Mouse (Mus musculus): Measurements from ENCODE around the gene Sez6l.
"Not testable (repeated sequence)": the region's sequence is repeated elsewhere in the genome, so short reads cannot be mapped to it uniquely, and the experiment has no call there.

The Sez6l gene

DNA sequence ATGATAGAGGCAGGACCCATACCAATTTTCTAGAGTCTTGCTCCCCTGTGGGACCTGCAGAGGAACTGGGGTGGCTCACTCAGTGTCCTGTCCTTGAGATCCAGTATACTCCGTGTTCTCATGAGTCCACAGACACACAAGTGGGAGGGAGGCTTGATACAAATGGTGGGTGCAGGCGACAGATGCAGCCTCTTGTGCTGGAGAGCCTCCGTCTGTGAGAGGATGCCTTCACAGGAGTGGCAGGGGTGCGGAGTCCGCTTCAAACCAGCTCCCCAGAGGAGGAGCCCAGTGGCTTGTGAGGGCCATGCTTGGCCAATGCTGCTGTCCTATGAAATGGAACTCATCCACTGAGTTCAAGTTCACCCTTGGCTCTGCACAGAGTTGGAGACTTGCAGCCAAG, 145.0 kb downstream of the Sez6l start:
- no peak for DNase-seq

DNA sequence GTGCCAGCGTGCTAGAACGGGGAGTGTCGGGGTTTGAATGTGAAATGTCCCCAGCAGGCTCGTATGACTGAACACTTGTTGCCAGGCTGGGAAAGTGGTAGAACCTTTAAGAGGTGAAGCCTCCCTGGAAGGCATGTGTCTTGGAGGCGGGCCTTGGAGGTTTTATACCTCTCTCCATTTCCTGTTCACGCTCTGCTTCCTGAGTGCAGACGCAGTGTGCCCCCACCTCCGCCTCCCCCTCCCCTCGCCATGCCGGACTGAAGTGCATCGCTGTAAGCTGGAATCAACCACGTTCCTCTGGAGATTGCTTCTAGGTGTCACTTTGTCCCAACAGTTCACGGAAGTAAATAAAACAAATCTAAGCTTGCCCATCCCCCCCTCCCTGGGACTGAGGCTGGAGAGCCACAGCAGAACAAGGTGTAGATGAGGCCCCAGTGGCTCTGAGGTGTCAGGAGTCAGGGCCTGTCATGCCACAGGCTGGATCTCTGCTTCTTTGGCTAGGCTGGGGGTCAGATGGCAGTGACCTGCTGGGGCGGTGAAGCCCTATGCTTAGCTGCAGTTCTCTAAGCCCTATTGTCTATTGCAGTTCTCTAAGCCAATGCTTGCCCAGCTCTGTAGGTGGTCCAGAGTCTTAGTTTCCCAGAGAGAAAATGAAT, 145.7 kb downstream of the Sez6l start:
- DNase-seq = no peak

DNA sequence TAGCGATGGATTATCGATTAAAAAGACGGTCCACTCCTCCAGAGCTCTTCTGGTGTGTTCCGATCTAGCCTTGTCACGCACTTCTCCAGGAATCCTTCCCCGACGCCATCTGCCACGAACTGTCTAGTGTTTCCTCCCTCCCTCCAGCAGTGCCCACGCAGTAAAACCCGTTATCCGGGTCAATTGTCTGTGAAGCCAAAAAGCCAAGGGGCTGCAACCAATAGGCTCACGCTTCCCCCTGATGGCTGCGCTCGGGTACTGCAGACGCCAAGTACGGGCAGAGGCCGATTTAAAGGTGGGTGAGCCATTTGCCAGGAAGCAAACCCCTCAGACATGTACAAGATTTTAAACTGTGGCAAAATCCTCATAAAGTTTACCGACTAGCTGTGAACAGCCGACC, 148.0 kb downstream of the Sez6l start:
- DNase-seq = peak; percentile 91 to 93

DNA sequence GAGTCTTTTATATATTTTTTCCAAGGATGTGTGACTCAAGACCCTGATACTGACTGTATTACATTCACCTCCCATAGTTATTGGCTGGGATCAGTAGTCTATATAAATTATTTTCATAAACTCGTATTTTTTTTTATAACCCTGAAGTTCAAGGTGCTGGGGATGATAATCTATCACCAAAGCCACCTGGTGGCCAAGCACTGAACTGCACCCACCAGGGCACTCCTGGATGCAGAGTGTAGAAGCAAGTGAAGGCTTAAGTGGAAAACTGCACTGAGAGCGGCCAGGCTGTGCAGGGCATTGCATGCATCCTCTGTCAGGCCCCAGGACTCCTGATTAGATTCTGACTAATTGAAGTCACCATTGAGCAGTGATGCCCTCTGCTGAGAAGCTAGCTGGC, 149.7 kb downstream of the Sez6l start:
- DNase-seq = peak; percentile 92 to 95

DNA sequence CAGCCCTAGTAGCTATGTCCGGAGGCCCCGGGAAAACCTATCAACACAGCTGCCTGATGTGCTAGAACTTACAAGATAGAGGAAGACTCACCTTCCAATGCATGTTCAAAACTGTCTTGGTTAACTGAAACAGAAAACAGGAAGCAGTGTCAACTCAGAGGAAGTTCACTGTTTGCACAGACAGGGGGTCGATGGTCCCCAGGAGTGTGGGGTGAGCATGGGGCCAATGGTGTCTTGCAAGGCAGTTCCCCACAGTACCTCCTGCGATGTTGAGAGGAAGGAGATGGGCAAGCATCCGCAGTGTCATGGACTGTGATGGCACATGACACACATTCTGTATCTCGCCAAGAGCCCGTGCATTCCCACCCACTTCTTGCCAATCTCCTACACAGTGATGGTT, 150.3 kb downstream of the Sez6l start:
- DNase-seq = peak in 1 of 2 experiments; percentile 1

DNA sequence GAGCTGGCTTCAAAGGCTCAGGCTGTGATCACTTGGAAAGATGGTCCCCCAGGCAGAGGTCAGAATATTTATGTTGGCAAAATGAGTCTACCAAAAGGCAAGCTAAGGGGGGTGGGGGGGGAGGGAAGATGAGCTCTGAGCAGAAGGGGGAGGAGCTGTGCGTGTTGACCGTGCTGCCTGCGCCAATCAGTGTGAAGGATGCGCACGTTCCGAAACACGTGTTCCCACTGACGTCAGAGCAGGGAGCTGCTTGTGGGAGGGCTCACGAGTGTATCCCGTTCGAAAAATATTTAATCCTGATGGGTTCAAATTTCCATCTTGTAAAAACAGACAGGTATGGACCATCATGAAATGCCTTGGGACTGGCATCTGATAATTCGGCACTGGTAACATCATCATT, 157.4 kb downstream of the Sez6l start:
- DNase-seq = no peak

DNA sequence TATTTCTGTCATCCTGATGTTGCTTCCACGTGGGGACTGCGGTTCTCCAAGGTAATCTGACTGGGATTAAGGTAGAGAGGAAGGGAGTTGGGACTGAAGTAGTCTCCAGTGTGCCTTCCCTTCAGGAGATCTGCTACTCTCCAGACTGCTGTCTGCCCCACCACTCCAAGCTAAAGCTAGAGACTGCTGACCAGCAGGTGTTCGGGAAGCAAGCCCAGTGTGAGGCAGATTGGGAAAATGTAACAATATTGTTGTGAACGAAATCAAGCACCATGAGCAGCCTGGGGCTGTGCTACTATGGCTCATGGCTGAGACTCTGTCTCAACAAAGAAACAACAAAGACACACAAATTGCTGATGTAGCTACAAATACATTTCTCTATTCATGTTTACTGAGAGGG, 159.0 kb downstream of the Sez6l start:
- DNase-seq = peak; percentile 84

DNA sequence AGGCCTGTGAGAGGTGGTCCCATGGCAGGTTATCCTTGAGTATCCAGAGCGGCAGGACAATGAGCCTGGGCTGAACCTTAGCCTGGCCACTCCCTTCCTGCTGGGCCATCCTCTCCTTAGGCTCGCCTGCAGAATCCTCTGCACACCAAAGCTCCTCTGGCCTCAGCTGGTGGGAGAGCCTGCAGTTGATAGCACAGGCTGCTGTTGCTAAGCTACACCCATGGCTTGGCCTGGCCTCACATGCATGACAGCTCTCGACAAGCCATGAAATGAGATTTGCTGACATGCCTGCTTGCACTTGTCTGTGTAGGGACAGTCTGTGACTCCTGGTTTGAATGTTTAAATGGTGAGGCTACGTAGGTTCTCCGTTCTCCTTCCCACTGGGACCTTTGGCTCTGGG, 160.3 kb downstream of the Sez6l start:
- DNase-seq = no peak

DNA sequence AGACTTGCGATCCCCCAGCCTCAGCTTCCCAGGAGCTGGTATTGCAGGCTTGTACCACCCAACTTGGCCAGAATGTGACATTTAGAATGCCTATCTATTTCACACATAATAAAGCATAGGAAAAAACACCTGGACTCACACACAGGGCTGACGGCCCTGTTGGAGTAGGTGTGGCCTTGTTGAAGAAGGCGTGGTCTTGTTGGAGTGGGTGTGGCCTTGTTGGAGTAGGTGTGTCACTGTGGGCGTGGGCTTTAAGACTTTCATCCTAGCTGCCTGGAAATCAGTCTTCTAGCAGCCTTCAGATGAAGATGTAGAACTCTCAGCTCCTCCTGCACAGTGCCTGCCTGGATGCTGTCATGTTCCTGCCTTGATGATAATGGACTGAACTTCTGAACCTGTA, 164.2 kb downstream of the Sez6l start:
- not testable (repeated sequence) for DNase-seq

DNA sequence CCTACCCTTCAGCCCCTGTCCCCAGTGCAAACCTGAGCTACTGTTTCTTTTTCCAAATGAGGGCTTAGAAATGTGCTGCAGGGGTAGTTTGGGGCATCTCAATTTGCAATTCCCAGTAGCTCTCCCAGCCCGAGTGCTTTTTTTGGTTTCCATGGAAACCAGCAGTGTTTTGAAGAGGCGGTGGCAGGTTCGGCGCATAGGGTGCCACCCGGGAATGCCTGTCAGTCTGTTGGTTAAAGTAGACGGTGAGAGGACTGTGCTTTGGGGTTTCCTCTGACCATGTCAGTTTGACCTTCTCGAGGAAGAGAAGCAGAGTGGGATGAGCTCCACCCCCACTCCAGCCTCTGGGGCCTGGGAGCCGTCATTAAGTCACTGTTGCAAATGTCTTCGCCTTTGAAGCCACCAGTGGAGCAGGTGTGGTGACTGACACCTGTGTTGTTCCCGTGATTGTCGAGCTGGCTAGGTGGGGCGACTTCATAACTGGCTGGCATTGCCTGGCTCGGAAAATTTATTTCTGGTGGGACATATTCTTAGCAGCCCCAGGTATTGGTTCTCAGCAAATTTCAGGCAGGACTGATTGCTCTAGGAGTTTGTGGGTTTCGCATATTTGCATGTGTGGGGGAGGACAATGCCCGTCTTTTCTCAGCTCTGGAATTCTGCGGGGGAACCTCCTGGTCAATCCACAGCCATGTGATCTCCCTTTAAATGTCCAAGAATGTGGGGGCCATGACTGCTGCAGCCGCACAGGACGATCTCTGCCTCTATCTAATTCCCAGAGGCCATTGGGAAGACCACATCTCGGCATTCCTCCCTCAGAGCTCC, 165.3 kb downstream of the Sez6l start:
- DNase-seq = no peak

DNA sequence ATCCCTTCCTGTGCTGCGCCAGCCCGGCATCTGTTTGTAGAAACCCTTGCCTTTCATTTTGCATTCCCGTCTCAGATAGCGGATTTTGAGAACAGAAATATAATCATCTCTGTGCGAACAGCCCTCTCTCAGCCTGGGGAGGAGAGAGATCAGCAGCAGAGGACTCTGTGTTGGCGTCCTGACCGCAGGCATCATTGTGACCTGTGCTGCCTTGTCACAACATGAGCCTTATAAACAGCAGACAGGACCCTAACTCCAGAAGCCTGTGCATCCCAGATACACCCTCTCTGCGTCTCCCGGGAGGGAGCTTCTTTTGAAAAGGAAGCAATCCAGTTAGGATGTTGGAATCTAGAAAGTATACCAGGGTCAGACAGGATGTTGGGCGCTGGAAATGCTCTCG, 165.9 kb downstream of the Sez6l start:
- DNase-seq = peak in 1 of 2 experiments; percentile 44

DNA sequence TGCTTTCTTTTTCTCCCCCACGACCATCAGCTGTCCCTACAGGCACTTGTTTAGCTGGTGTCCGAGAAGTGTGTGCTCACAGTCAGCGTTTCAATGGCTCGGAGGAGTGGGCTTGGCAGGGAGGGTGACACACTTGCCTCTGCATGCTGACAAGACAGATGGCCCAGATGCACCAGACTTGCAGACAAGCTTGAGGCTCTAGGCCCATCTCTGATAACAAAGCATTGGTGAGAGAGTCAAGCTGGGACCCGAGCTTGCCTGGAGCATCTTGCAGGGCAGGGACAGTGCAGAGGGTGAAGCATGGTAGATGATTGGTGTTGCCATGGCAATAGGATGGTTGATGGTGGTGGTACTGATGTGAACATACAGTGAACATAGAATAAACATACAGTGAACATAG, 167.7 kb downstream of the Sez6l start:
- peak; percentile 31 to 45 for DNase-seq

DNA sequence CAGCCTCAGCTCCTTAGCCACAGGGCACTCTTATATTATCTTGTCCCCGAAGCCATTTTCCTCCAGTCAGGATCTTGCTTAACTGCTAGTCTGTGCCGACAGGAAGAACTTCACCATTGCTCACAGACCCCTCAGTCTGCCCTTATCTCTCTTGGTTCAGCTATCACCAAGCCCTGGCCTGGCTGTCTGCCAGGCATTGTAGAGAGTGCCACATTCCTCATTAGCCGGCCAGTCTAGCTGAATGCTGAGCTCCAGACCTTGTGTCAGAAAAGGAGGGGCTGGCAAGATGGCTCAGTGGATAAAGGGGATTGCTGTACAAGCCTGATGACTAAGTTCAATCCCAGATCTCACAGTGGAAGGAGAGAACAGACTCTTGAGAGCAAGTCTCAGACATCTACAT, 171.0 kb downstream of the Sez6l start:
- DNase-seq = no peak

DNA sequence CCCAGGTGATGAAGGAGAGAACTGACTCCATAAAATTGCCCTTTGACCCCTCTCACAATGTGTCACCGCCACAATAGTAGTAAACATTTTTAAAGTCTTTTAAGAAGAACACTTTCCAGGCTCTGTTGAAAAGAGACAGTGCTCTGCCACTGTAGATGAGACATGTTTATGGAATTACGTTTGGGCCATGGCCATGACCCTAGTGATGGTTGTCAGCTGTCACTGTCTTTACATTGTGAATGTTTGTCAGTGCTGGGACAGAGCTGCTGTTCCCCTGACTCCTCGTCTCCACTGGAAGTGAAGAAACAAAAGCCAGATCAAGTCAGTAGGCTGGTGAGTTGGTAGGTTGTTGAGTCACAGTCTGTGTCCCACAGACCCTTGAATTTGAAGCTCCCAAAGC, 174.5 kb downstream of the Sez6l start:
- DNase-seq = no peak

DNA sequence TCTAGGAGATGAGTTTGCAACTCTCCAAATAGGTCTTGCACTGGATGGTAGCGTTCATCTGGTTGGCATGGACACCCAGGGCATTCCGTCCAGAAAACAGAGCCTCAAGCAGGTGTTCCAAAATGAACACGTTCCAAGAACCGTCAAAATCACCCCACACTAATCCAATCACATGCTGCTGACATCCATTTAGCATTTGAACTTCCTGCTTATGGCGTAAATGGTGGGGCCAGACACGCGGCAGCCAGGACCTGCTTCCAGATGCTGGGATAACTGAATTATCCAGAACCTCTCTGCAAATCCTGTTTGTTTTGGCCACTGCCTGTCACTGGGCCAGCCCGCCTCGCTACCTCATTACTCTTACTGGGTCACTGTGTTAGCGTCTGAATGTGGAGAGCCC, 177.7 kb downstream of the Sez6l start:
- DNase-seq = no peak

DNA sequence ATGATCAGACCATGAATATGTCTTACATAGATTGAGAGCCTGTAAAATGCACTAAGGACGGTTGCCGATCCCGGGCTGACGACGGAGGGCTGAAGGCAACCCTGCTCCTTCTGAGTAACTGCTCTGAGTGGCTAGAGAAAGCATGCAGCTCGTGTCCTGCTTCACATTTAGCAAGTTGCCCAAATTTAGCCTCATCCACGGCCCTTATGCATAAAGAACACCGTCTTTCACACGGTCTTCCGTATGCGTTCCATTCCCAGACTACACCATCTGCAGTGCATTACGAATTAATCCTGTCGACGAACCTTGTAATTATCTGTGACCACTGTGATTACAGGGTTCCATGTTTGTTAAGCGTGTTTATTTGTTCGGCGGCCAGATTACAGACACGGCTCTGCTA, 180.9 kb downstream of the Sez6l start:
- no peak for DNase-seq

DNA sequence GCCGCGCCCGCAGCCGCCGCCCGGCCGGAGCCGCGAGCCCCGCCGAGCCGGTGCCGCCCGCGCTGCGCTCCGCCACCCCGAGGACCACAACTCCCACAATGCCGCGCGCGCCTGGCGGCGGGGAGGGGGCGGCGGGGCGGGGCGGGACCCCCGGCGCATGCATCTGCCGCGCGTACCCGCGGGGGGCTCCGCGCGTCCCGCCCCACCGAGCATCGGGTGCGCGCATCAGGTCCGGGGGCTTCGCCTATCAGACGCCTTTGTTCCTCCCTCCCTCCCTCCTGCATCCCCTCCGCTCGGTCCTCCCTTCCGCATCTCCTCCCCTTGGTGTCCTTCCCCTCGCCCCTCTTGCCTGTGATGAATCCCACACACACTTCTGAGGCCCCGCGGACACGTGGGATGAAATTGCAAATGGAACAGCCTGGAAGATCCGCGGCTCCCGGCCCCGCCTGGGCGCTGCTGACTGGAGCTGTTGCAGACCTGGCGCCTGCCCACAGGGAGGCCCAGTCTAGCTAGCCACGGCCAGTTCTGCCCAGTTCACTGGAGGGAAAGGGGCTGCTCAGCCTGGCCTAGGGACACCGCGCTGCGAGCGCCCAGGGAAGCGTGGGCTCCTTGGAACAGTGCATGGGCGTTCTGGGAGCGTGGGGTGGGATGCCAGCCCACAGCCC, 182.1 kb downstream of the Sez6l start, which contains the start of gene Asphd2:
TSS of gene Asphd2 (minus strand) at position 88 of the 665 bp plus-strand sequence.
- peak; percentile 85 to 87 for DNase-seq

DNA sequence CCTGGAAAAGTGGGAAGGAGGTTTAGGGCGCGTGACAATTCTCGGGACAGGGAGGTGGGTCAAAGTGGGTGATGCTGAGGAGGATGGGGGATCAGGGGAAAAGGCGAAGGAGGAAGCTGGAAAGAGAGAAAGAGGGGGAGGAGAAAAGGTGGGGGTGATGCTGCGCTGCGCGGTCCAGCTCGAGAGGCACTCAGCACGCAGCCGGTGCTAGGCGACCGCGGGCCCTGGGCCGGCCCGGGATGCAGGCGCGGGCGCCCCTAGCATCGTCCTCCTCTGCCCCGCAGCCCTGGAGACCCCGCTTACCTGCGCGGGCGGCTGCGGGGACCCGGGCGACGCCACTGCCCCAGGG, 182.6 kb downstream of the Sez6l start:
- peak in 1 of 2 experiments; percentile 51 for DNase-seq

DNA sequence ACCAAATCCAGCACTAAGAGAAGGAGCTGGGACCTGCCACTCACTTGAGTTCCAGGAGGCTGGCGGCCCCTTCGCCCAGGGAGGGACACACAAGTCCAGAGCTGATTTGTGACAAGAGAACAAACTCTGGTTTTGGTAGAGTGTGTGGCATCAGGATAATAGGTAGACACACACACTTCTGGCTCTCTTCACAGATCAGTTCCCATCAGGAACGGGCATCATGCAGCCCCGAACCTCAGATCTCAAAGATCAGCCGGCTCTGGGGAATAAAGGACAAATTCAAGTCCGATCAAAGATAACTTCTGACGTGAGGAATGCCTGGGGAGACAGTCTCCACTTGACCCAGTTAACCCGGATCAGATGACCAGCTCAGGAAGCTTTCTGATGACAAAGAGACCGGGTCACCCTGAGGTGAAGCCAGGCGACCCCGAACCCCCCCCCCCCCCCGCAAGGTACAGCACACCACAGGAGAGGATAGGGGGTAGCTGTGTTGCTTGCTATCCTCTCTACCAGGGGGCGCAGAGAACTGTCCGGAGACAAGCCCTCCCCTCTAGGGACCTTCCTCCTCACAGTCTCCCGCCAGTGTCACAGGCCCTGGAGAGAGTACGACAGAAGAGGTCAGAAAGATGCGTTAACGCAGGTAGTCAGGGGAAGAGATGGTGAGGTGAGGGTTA, 183.1 kb downstream of the Sez6l start:
- DNase-seq = peak in 1 of 2 experiments; percentile 41

DNA sequence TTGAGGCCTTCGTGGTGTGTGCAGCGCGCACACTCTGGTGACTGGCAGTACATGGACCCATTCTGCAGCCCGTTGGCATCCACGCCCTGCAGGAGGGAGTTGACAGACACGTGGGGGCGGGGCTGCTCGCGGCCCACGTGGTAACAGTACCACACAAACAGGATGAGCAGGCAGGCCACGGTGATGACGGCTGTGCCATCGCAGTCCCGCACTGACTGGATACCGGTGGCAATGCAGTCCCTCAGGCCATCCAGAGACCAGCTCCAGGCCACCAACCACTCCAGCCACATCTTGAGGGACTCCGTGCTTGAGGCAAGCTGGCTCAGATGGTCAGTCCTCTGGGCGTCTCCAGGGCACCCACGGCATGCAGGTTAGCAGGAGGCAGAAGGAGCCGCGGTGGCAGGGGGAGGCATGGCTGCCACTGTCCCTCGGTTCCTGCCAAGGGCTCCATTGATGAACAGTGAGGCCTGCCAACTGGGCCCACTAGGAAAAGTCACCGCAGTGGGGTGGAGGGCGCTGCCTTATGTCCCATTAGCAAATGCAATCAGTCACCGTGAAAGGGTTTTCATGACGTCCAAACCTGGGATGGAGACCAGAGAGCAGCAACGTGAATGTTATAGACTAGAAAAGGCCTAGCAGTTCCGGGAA, 185.2 kb downstream of the Sez6l start:
- peak; percentile 63 to 69 for DNase-seq

DNA sequence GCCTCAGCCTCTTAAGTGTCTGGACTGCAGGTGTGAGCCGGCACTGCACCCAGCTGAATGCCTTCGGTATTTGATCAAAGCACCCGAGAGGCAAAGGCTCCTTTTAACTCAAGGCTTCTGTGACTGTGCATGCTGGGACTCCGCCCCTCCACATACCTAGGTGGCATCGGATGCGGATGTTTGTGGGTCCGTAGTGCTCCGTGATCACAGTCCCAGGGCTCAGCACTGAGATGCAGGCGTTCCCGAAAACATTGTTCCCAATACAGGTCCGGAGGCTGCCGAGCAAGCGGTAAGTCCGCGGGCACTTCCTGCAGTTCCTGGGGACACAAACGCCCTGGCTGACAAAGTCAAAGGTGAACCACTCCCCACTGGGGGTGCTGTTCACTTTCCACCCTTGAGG, 186.0 kb downstream of the Sez6l start:
- no peak for DNase-seq

DNA sequence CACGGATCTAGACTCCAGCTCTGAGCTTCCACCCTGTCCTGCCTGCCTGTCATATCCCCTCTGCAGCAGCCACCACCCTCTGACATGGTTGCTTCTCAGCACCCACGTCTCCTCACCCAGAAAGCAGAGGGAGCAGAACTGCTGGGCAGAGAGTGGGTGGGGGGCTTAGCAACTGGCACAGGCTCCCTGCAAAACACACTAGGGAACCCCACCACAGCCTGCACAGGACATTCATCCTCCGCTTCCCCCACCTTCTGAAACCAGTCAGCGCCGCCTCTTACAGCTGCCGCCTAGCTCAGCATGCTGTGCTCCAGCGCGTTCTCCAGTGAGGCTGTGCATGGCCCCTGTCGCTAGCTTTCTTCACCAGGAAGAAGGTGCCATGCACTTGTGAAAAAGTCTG, 187.6 kb downstream of the Sez6l start:
- no peak for DNase-seq

DNA sequence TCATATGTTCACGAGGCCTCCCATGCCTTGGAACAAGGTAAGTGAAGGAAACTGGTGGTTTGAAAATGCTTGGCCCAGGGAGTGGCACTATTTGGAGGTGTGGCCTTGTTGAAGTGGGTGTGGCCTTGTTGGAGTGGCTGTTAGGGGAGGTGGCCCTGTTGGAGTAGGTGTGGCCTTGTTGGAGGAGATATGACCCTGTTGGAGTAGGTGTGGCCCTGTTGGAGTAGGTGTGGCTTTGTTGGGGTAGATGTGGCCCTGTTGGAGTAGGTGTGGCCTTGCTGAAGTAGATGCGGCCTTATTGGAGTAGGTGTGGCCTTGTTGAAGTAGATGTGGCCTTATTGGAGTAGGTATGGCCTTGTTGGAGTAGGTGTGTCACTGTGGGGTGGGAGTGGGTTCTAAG, 191.0 kb downstream of the Sez6l start:
- DNase-seq = no peak

Data from cerebellum, postnatal 14 days (tissue).